Mouse (Mus musculus): ENCODE measurements at regions not wholly inside any gene's neighbourhood (a gene's known extent, or its start where the extent isn't known, plus 50 kb on each side); places are given as distances from the start of the nearest gene placed in this dataset.

GRCm38 (mm10) chr9:61186541-61187420 lies 185.4 kb upstream of the Tle3 start:
- DNase-seq (ENCODE audit: low spot score) (no peak), ATAC-seq (replicated peaks; ENCODE audit: low FRiP score) (no peak)
- H3K4me1 ChIP-seq (replicated peaks; ENCODE audit: control insufficient read depth, insufficient read depth, low read length): 0 out of 2 replicates have a peak, but pooled peaks cover 2% of the 10 kb centered on the region
- H3K9me3 ChIP-seq (ENCODE audit: control insufficient read depth, low read length): no peaks in the 10 kb centered on the region; the same call in 1 of the 2 replicates
- no peaks in the 10 kb centered on the region for H3K27me3 ChIP-seq (ENCODE audit: control insufficient read depth, insufficient read depth, low read length)
- 60% methylated on average over 8 of the region's 8 CpGs for WGBS
- no peaks in the 10 kb centered on the region for H3K36me3 ChIP-seq (ENCODE audit: control insufficient read depth, insufficient read depth, low read length)
- no peak overlapping the region for H3K4me2 ChIP-seq (ENCODE audit: low read depth, low read length, severe bottlenecking)
- H3K27ac ChIP-seq (ENCODE audit: low read depth, low read length): no peak overlapping the region
- H3K9ac ChIP-seq (ENCODE audit: low read length): no peak overlapping the region
- H3K4me3 ChIP-seq (ENCODE audit: low read depth, low read length): no peak overlapping the region

GRCm38 (mm10) chr9:61187713-61188399 lies 184.3 kb upstream of the Tle3 start:
- no peak overlapping the region for H3K4me2 ChIP-seq (ENCODE audit: low read depth, low read length, severe bottlenecking)
- WGBS: 68% methylated on average over 3 of the region's 3 CpGs
- no peak overlapping the region for H3K4me3 ChIP-seq (ENCODE audit: low read depth, low read length)
- no peaks in the 10 kb centered on the region; the same call in 1 of the 2 replicates for H3K9me3 ChIP-seq (ENCODE audit: control insufficient read depth, low read length)
- ATAC-seq (replicated peaks; ENCODE audit: low FRiP score) (no peak), DNase-seq (ENCODE audit: low spot score) (no peak)
- 0 out of 2 replicates have a peak, but pooled peaks cover 2% of the 10 kb centered on the region for H3K4me1 ChIP-seq (replicated peaks; ENCODE audit: control insufficient read depth, insufficient read depth, low read length)
- no peaks in the 10 kb centered on the region for H3K36me3 ChIP-seq (ENCODE audit: control insufficient read depth, insufficient read depth, low read length)
- H3K27me3 ChIP-seq (ENCODE audit: control insufficient read depth, insufficient read depth, low read length): no peaks in the 10 kb centered on the region
- H3K27ac ChIP-seq (ENCODE audit: low read depth, low read length): no peak overlapping the region
- H3K9ac ChIP-seq (ENCODE audit: low read length): no peak overlapping the region

GRCm38 (mm10) chr9:61189295-61189694 lies 182.9 kb upstream of the Tle3 start:
- H3K4me1 ChIP-seq (replicated peaks; ENCODE audit: control insufficient read depth, insufficient read depth, low read length): 0 out of 2 replicates have a peak, but pooled peaks cover 2% of the 10 kb centered on the region
- DNase-seq (ENCODE audit: low spot score) (no peak), ATAC-seq (replicated peaks; ENCODE audit: low FRiP score) (no peak)
- H3K4me3 ChIP-seq (ENCODE audit: low read depth, low read length): no peak overlapping the region
- H3K4me2 ChIP-seq (ENCODE audit: low read depth, low read length, severe bottlenecking): no peak overlapping the region
- no peaks in the 10 kb centered on the region for H3K36me3 ChIP-seq (ENCODE audit: control insufficient read depth, insufficient read depth, low read length)
- WGBS: 86% methylated on average over 8 of the region's 8 CpGs
- no peaks in the 10 kb centered on the region for H3K27me3 ChIP-seq (ENCODE audit: control insufficient read depth, insufficient read depth, low read length)
- H3K9ac ChIP-seq (ENCODE audit: low read length): no peak overlapping the region
- H3K27ac ChIP-seq (ENCODE audit: low read depth, low read length): no peak overlapping the region
- H3K9me3 ChIP-seq (ENCODE audit: control insufficient read depth, low read length): no peaks in the 10 kb centered on the region; the same call in 1 of the 2 replicates

- WGBS: 25% methylated on average over 4 of the region's 4 CpGs
- no peak for ATAC-seq (replicated peaks; ENCODE audit: low FRiP score)
- H3K27me3 ChIP-seq (ENCODE audit: control insufficient read depth, insufficient read depth, low read length): peaks cover 11% of the 10 kb centered on the region
- H3K27ac ChIP-seq (ENCODE audit: low read depth, low read length): no peak overlapping the region
- H3K9ac ChIP-seq (ENCODE audit: low read length): no peak overlapping the region; the same call in 1 of the 2 replicates
- no peak overlapping the region for H3K4me2 ChIP-seq (ENCODE audit: low read depth, low read length, severe bottlenecking)
- H3K9me3 ChIP-seq (ENCODE audit: control insufficient read depth, low read length): no peaks in the 10 kb centered on the region
- no peak for DNase-seq (ENCODE audit: low spot score)
- H3K4me3 ChIP-seq (ENCODE audit: low read depth, low read length): no peak overlapping the region
- H3K36me3 ChIP-seq (ENCODE audit: control insufficient read depth, insufficient read depth, low read length): no peaks in the 10 kb centered on the region
- H3K4me1 ChIP-seq (replicated peaks; ENCODE audit: control insufficient read depth, insufficient read depth, low read length): peaks cover 14% of the 10 kb centered on the region
Measured at GRCm38 (mm10) chr9:61199077-61199753, 173.0 kb upstream of the Tle3 start.

GRCm38 (mm10) chr9:61199891-61200290 lies 172.3 kb upstream of the Tle3 start:
- peaks cover 11% of the 10 kb centered on the region for H3K27me3 ChIP-seq (ENCODE audit: control insufficient read depth, insufficient read depth, low read length)
- peaks cover 14% of the 10 kb centered on the region for H3K4me1 ChIP-seq (replicated peaks; ENCODE audit: control insufficient read depth, insufficient read depth, low read length)
- H3K4me2 ChIP-seq (ENCODE audit: low read depth, low read length, severe bottlenecking): no peak overlapping the region
- H3K9me3 ChIP-seq (ENCODE audit: control insufficient read depth, low read length): no peaks in the 10 kb centered on the region
- no peak for DNase-seq (ENCODE audit: low spot score)
- no peak overlapping the region for H3K9ac ChIP-seq (ENCODE audit: low read length)
- H3K36me3 ChIP-seq (ENCODE audit: control insufficient read depth, insufficient read depth, low read length): no peaks in the 10 kb centered on the region
- ATAC-seq (replicated peaks; ENCODE audit: low FRiP score): no peak
- WGBS: 27% methylated on average over 8 of the region's 8 CpGs
- H3K4me3 ChIP-seq (ENCODE audit: low read depth, low read length): no peak overlapping the region
- no peak overlapping the region for H3K27ac ChIP-seq (ENCODE audit: low read depth, low read length)

GRCm38 (mm10) chr9:61200295-61200955 lies 171.7 kb upstream of the Tle3 start:
- 36% methylated on average over 5 of the region's 5 CpGs for WGBS
- no peak overlapping the region for H3K27ac ChIP-seq (ENCODE audit: low read depth, low read length)

GRCm38 (mm10) chr9:61205049-61205448 lies 167.1 kb upstream of the Tle3 start:
- Histone ChIP-seq H3K4me1 (replicated peaks; ENCODE audit: control insufficient read depth, insufficient read depth, low read length) (peaks cover 9% of the 10 kb centered on the region), H3K9me3 (ENCODE audit: control insufficient read depth, low read length) (no peaks in the 10 kb centered on the region), H3K4me2 (ENCODE audit: low read depth, low read length, severe bottlenecking) (no peak overlapping the region), H3K36me3 (ENCODE audit: control insufficient read depth, insufficient read depth, low read length) (no peaks in the 10 kb centered on the region), H3K9ac (ENCODE audit: low read length) (no peak overlapping the region), H3K27ac (ENCODE audit: low read depth, low read length) (no peak overlapping the region), H3K4me3 (ENCODE audit: low read depth, low read length) (no peak overlapping the region), H3K27me3 (ENCODE audit: control insufficient read depth, insufficient read depth, low read length) (peaks cover 4% of the 10 kb centered on the region)
- ATAC-seq (replicated peaks; ENCODE audit: low FRiP score) (no peak), DNase-seq (ENCODE audit: low spot score) (no peak)
- 81% methylated on average over 8 of the region's 8 CpGs for WGBS

More at GRCm38 (mm10) chr9:61200295-61200955, 171.7 kb upstream of the Tle3 start:
- Histone ChIP-seq H3K4me1 (replicated peaks; ENCODE audit: control insufficient read depth, insufficient read depth, low read length) (peaks cover 14% of the 10 kb centered on the region), H3K4me2 (ENCODE audit: low read depth, low read length, severe bottlenecking) (no peak overlapping the region), H3K4me3 (ENCODE audit: low read depth, low read length) (no peak overlapping the region), H3K27me3 (ENCODE audit: control insufficient read depth, insufficient read depth, low read length) (peaks cover 11% of the 10 kb centered on the region), H3K9ac (ENCODE audit: low read length) (no peak overlapping the region), H3K9me3 (ENCODE audit: control insufficient read depth, low read length) (no peaks in the 10 kb centered on the region), H3K36me3 (ENCODE audit: control insufficient read depth, insufficient read depth, low read length) (no peaks in the 10 kb centered on the region)
- ATAC-seq (replicated peaks; ENCODE audit: low FRiP score) (no peak), DNase-seq (ENCODE audit: low spot score) (no peak)

Measured in forebrain, embryonic 11.5 days (tissue).